Mouse (Mus musculus) kidney, adult 2 months (tissue): ENCODE measurements around the gene Mfsd14a.

Experiments
- CTCF ChIP-seq: fragments of 200-500 bp; conservative IDR thresholded peaks from 2 replicates; pipeline ENCODE4 v1.5.1; 2011; ENCODE audit warnings: low read depth, mild to moderate bottlenecking, control low read depth, low read length, moderate library complexity, mixed read lengths; ENCODE audit not compliant: insufficient read depth, insufficient read length
- POLR2A ChIP-seq: fragments of 200-500 bp; IDR thresholded peaks from one replicate; pipeline ENCODE4 v1.6.1; 2011; ENCODE audit warnings: low read depth, low read length, control low read depth

- TF ChIP-seq CTCF (no peak), POLR2A (no peak)
These were observed 20.1 kb downstream of the Mfsd14a start for GRCm38 (mm10) chr3:116642373-116642772.
